Mouse (Mus musculus) kidney, postnatal 0 days (tissue): ENCODE data around the gene Klhl29. TPM values are rescaled to one million over a fixed set of nuclear protein-coding genes. Genes with fewer than 3 reads are reported as not detected.

ENCODE experiments used
- ATAC-seq: fragments of 200-750 bp; cut with Nextera tagmentation; replicated peaks from 2 replicates; pipeline ENCODE4 v1.8.0; 2017; ENCODE audit warnings: low read depth, moderate number of reproducible peaks, moderate TSS enrichment, moderate library complexity; ENCODE audit not compliant: low FRiP score
- DNase-seq: peaks from one replicate; pipeline ENCODE4 v3.0.0-alpha.2; 2016; ENCODE audit warnings: low spot score
- H3K27ac ChIP-seq: fragments of 300-500 bp; sonication (generic); 2 replicates; pipeline ENCODE4 v1.5.1; 2014; ENCODE audit warnings: mild to moderate bottlenecking
- H3K27me3 ChIP-seq: fragments of 300-500 bp; sonication (generic); 2 replicates; pipeline ENCODE4 v1.6.1; 2014; ENCODE audit warnings: low read length, mixed read lengths; ENCODE audit not compliant: insufficient read depth
- H3K36me3 ChIP-seq: fragments of 300-500 bp; sonication (generic); 2 replicates; pipeline ENCODE4 v1.6.1; 2014; ENCODE audit warnings: low read length, mixed read lengths; ENCODE audit not compliant: insufficient read depth
- H3K4me1 ChIP-seq: fragments of 300-500 bp; sonication (generic); replicated peaks from 2 replicates; pipeline ENCODE4 v1.6.1; 2014; ENCODE audit warnings: antibody characterized with exemption, low read length, mixed read lengths; ENCODE audit not compliant: insufficient read depth
- H3K4me2 ChIP-seq: fragments of 300-500 bp; sonication (generic); 2 replicates; pipeline ENCODE4 v1.6.1; 2014; ENCODE audit warnings: mild to moderate bottlenecking, low read length, moderate library complexity, mixed read lengths
- H3K4me3 ChIP-seq: fragments of 300-500 bp; sonication (generic); replicated peaks from 2 replicates; pipeline ENCODE4 v1.5.1; 2014; ENCODE audit warnings: low read depth, low read length
- H3K9ac ChIP-seq: fragments of 300-500 bp; sonication (generic); 2 replicates; pipeline ENCODE4 v1.6.1; 2014; ENCODE audit warnings: low read depth, low read length
- H3K9me3 ChIP-seq: fragments of 300-500 bp; sonication (generic); replicated peaks from 2 replicates; pipeline ENCODE4 v1.6.1; 2016; ENCODE audit warnings: low read length, inconsistent platforms, mixed read lengths
- CTCF ChIP-seq: IDR thresholded peaks from 2 replicates; pipeline ENCODE4 v1.5.1; 2016; ENCODE audit warnings: antibody characterized with exemption, low read depth, mild to moderate bottlenecking, moderate library complexity
- WGBS: fragments of 180-500 bp; shearing (Covaris S2); extraction: QIAGEN DNeasy Blood & Tissue Kit; methylation state at CpG from one replicate; pipeline ENCODE4 v1.1.7; 2014; 5-methylcytosine and 5-hydroxymethylcytosine counted together
- polyA plus RNA-seq: library from polyadenylated mRNA; unstranded; fragments of >200 nt; fragmentation: Nextera tagmentation; extraction: Ambion mirVana; gene quantifications from 2 replicates; pipeline ENCODE4 v1.2.1, GENCODE M21; 2015

Gene Klhl29
- polyA plus RNA-seq, 1 experiment from 2014 or later = 0.30 TPM

DNA sequence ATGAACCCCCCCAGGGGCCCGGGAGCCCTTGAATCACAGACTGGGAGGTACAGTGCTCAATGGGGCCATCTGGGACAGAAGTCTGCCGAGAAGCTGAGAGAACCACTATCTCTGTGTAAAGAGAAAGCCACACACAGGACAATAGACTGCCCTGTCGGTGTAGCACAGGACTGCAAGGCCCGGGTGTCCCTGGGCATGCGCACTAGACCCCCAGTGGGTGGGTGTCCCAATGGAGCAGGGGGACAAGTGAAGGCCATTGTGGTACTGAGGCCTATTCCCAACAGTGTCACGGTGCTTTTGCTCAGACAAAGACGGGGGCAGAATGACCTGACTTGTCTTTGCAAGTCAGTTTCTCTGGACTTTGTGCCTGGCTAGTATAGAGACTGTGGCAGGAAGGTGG, 186.6 kb downstream of the Klhl29 start:
- 72% methylated on average over 7 of the region's 7 CpGs for WGBS
- Histone ChIP-seq H3K9me3 (no peaks in the 10 kb centered on the region), H3K36me3 (no peaks in the 10 kb centered on the region), H3K4me3 (no peak overlapping the region), H3K4me2 (no peak overlapping the region), H3K4me1 (peaks cover 13% of the 10 kb centered on the region), H3K9ac (no peak overlapping the region), H3K27ac (no peak overlapping the region), H3K27me3 (no peaks in the 10 kb centered on the region)
- ATAC-seq (no peak), DNase-seq (no peak)
- no peak for TF ChIP-seq CTCF

DNA sequence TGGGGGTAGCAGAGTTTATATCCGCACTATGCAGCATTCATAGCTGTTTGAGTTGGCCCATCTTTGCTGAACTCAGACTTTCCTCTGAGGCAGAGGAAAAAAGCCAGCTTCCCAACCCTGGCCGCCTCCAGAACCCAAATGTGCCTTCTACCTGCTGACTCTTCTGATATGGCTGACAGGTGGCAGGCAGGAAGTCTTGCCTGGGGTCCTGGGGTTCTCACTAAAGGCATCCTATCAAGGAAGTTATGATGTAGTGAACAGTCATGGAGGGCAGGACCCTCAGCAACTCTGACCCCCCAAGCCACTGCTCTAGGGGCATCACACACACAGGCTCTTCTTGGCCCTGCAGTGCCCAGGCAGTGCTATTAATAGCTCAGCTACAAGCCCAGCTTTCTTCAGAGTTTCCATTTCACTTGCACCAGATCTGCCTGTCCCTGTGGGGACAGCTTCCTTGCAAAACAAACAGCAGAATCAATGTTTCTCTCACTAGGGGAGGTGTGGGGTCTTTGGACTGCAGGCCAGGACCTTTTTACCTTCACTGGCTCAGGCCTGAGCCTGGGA, 187.6 kb downstream of the Klhl29 start:
- Histone ChIP-seq H3K36me3 (no peaks in the 10 kb centered on the region), H3K9me3 (no peaks in the 10 kb centered on the region), H3K27me3 (no peaks in the 10 kb centered on the region), H3K4me3 (no peak overlapping the region), H3K4me2 (no peak overlapping the region), H3K27ac (no peak overlapping the region), H3K4me1 (peaks cover 13% of the 10 kb centered on the region), H3K9ac (no peak overlapping the region)
- DNase-seq (no peak), ATAC-seq (no peak)
- WGBS = 63% methylated on average over 2 of the region's 2 CpGs
- no peak for TF ChIP-seq CTCF

DNA sequence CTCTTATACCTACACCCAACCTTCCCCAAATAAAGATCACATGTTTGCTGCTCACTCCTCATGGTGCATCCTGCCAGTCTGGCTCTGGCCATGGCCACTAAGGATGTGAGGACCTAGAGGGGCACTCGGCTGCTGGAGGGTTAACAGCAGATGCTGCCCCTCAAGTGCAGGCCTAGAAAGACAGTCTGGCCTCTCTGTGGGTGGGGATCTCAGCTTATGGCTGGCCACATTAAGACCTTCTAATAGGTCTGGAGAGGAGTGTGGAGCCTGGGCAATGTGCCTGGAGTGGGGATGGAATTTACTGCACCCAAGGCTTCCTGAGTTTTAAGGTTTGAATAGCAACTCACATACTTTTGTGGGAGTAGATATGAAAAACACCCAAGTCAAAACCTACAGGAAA, 188.8 kb downstream of the Klhl29 start:
- DNase-seq (peak; percentile 49), ATAC-seq (no peak)
- no peak overlapping the region for H3K4me2 ChIP-seq
- no peak overlapping the region for H3K9ac ChIP-seq
- peaks cover 8% of the 10 kb centered on the region; the same call in 1 of the 2 replicates for H3K4me1 ChIP-seq
- TF ChIP-seq CTCF = no peak
- H3K4me3 ChIP-seq = no peak overlapping the region
- H3K36me3 ChIP-seq = no peaks in the 10 kb centered on the region
- WGBS = 62% methylated on average over 1 of the region's 1 CpGs
- no peaks in the 10 kb centered on the region for H3K27me3 ChIP-seq
- no peak overlapping the region for H3K27ac ChIP-seq
- H3K9me3 ChIP-seq = no peaks in the 10 kb centered on the region

DNA sequence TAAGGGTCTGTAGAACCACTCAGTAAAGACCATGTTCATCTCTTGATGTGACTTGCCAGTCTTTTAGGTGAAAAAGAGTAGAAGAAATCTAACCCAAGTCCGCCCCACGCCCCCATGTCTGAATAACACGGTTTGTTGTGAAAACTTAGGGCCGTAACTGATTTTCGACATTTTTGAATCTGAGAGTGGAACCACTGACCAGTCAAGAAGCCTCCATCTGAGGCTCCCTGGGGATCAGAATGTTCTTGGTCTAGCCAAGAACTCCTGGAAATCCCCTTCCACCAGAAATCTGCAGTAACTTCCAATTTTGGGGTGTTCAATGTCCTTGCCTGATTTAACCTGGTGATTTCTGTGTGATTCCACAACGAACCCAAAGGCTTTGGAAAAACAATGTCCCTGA, 189.9 kb downstream of the Klhl29 start:
- Histone ChIP-seq H3K4me1 (0 out of 2 replicates have a peak, but pooled peaks cover 3% of the 10 kb centered on the region), H3K9me3 (no peaks in the 10 kb centered on the region), H3K27me3 (no peaks in the 10 kb centered on the region), H3K36me3 (no peaks in the 10 kb centered on the region), H3K27ac (no peak overlapping the region), H3K4me3 (no peak overlapping the region), H3K4me2 (no peak overlapping the region), H3K9ac (no peak overlapping the region)
- no peak for DNase-seq
- ATAC-seq = no peak
- whole genome bisulfite sequencing = 79% methylated on average over 6 of the region's 6 CpGs
- TF ChIP-seq CTCF = no peak

DNA sequence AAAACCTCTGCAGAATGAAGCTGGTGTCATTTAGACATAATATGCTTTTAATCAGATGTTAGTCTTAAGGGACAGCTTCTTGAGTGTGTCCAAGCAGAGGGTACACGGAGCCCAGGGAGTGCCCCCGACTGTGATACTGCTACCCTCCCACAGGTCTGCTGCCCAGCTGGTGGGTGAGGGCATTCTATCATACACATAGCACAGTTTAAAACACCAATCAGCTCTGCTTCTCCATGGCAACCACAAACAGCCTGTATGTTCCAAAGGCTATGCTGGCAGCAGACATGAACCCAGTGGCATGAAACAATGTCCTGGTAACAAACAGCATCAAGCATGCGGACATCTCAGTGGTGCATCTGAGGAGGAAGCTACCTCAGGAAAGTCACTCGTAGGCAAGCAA, 192.9 kb downstream of the Klhl29 start:
- ATAC-seq = no peak
- H3K27ac ChIP-seq = no peak overlapping the region
- no peak for DNase-seq
- TF ChIP-seq CTCF = no peak
- H3K9ac ChIP-seq = no peak overlapping the region
- no peaks in the 10 kb centered on the region for H3K36me3 ChIP-seq
- no peak overlapping the region for H3K4me3 ChIP-seq
- H3K27me3 ChIP-seq = no peaks in the 10 kb centered on the region
- no peak overlapping the region for H3K4me2 ChIP-seq
- 79% methylated on average over 4 of the region's 4 CpGs for WGBS
- H3K4me1 ChIP-seq = no peaks in the 10 kb centered on the region
- H3K9me3 ChIP-seq = no peaks in the 10 kb centered on the region

DNA sequence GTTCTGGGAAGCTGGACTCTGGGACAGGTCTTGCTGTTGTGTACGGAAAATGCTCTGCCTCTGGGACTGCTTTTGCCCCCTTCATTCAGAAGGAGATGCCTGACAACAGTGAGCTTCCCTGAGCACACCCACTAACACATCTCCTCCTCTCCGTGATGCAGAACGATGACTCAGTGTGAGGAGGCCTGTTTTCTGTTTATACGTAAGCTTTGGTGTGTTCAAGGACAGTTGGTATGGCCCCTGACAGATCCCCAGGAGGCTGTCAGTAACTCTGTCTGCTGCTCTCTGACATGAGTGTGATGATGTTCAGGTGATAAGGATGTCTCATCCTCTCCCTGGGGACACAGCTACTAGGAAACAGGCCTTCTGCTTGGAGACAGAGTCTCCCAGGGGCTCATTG, 193.3 kb downstream of the Klhl29 start:
- Histone ChIP-seq H3K36me3 (no peaks in the 10 kb centered on the region), H3K4me3 (no peak overlapping the region), H3K4me2 (no peak overlapping the region), H3K9ac (no peak overlapping the region), H3K9me3 (no peaks in the 10 kb centered on the region), H3K27ac (no peak overlapping the region), H3K4me1 (no peaks in the 10 kb centered on the region), H3K27me3 (no peaks in the 10 kb centered on the region)
- 71% methylated on average over 4 of the region's 4 CpGs for WGBS
- no peak for TF ChIP-seq CTCF
- DNase-seq (no peak), ATAC-seq (no peak)
